Mouse (Mus musculus) stomach, embryonic 14.5 days (tissue): ENCODE measurements around the gene 1600014C23Rik. TPM values are rescaled to one million over a fixed set of nuclear protein-coding genes. Genes with fewer than 3 reads are reported as not detected.

Experiments used
- ATAC-seq: fragments of 200-750 bp; cut with Nextera tagmentation; 2 replicates; pipeline ENCODE4 v1.8.0; 2017; ENCODE audit warnings: low read depth, moderate TSS enrichment; ENCODE audit not compliant: insufficient number of reproducible peaks, insufficient read depth, low FRiP score
- H3K27ac ChIP-seq: fragments of 300-500 bp; sonication (generic); 2 replicates; pipeline ENCODE4 v1.5.1; 2014; ENCODE audit warnings: mild to moderate bottlenecking, low read length, moderate library complexity, mixed read lengths
- H3K27me3 ChIP-seq: fragments of 300-500 bp; sonication (generic); 2 replicates; pipeline ENCODE4 v1.6.1; 2014; ENCODE audit warnings: low read length, control low read depth, mixed read lengths; ENCODE audit not compliant: control insufficient read depth, insufficient read depth
- H3K36me3 ChIP-seq: fragments of 300-500 bp; sonication (generic); 2 replicates; pipeline ENCODE4 v1.6.1; 2014; ENCODE audit warnings: mild to moderate bottlenecking, control low read depth, low read length, moderate library complexity, mixed read lengths; ENCODE audit not compliant: control insufficient read depth, insufficient read depth
- H3K4me1 ChIP-seq: fragments of 300-500 bp; sonication (generic); 2 replicates; pipeline ENCODE4 v1.6.1; 2014; ENCODE audit warnings: low read length, control low read depth, mixed read lengths; ENCODE audit not compliant: control insufficient read depth, insufficient read depth
- H3K4me2 ChIP-seq: fragments of 300-500 bp; sonication (generic); replicated peaks from 2 replicates; pipeline ENCODE4 v1.6.1; 2014; ENCODE audit warnings: low read depth, low read length, control low read depth
- H3K4me3 ChIP-seq: fragments of 300-500 bp; sonication (generic); 2 replicates; pipeline ENCODE4 v1.5.1; 2014; ENCODE audit warnings: low read depth, low read length, control low read depth
- H3K9ac ChIP-seq: fragments of 300-500 bp; sonication (generic); replicated peaks from 2 replicates; pipeline ENCODE4 v1.6.1; 2014; ENCODE audit warnings: low read depth, mild to moderate bottlenecking, control low read depth, low read length, moderate library complexity, mixed read lengths
- H3K9me3 ChIP-seq: fragments of 300-500 bp; sonication (generic); 2 replicates; pipeline ENCODE4 v1.6.1; 2016; ENCODE audit warnings: low read depth, low read length, control low read depth; ENCODE audit not compliant: control insufficient read depth
- WGBS: fragments of 180-500 bp; shearing (Covaris S2); extraction: QIAGEN DNeasy Blood & Tissue Kit; methylation state at CpG from one replicate; pipeline ENCODE4 v1.1.7; 2014; 5-methylcytosine and 5-hydroxymethylcytosine counted together
- polyA plus RNA-seq: library from polyadenylated mRNA; unstranded; fragments of >200 nt; fragmentation: Nextera tagmentation; extraction: Ambion mirVana; gene quantifications from 2 replicates; pipeline ENCODE4 v1.2.1, GENCODE M21; 2014

Gene 1600014C23Rik
- polyA plus RNA-seq, 1 experiment from 2014 or later: 0.72 TPM

DNA sequence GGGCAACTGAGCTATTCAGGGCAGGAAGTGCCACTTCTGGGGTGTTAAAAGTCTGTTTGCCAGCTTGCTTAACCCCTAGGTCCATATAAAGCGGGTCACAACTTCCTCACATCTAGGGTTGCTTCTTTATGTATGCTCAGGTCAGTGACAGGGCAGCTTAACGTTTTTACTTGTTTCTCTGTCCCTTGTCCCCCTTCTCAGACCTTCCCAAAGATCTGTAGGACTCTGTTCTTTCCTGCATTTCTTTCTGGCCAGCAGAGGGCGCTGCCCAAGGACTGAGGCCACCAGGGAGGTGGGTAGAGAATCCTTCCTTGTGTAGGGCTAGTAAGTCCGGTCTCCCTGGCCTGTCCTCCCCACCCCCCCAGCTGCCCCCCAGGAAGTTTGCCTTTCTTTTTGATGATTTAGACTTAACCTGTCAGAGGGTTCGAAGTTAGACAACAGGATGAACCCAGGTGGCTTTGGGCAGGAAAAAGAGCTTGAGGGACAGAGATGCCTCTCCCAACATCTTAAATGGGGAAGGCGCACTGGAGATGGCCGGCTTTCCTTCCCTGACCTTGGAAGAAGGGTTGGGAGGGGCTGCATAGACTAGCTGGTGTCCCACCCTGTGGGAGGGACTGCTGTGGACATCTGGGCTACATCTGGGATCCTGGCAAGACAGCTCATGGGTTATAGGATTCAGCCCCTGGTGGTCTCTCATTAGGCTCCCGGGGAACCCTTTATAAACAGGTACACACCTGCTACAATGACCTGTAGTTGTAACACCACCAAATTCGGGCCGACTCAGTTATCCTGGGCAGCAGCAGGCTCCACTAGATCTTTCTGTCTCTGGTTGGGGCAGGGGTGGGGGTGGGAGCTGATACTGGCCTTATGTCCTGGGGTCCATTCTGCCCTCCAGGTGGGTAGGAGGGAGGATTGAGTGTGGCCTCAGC is 2.0 kb upstream of the 1600014C23Rik start:
- H3K4me3 ChIP-seq: peak overlapping the region; percentile 32
- H3K9me3 ChIP-seq: no peaks in the 10 kb centered on the region
- peak; percentile 50 for ATAC-seq
- H3K9ac ChIP-seq: peak overlapping the region; percentile 22; the same call in 1 of the 2 replicates
- peaks cover 25% of the 10 kb centered on the region for H3K4me1 ChIP-seq
- H3K27me3 ChIP-seq: no peaks in the 10 kb centered on the region
- 7% methylated on average over 10 of the region's 10 CpGs for WGBS
- peak overlapping the region; percentile 96 for H3K27ac ChIP-seq
- no peaks in the 10 kb centered on the region for H3K36me3 ChIP-seq
- H3K4me2 ChIP-seq: peak overlapping the region; percentile 60

- Histone ChIP-seq H3K4me1 (peaks cover 25% of the 10 kb centered on the region), H3K9me3 (no peaks in the 10 kb centered on the region), H3K4me2 (no peak overlapping the region), H3K27ac (no peak overlapping the region), H3K36me3 (no peaks in the 10 kb centered on the region), H3K9ac (no peak overlapping the region), H3K27me3 (no peaks in the 10 kb centered on the region), H3K4me3 (no peak overlapping the region)
- 62% methylated on average over 4 of the region's 4 CpGs for WGBS
- no peak for ATAC-seq
These were observed 1.2 kb upstream of the 1600014C23Rik start for GRCm38 (mm10) chr17:45734881-45735280.

- peak overlapping the region; percentile 25; the same call in 1 of the 2 replicates for H3K4me3 ChIP-seq
- H3K27ac ChIP-seq: no peak overlapping the region
- WGBS: 27% methylated on average over 3 of the region's 3 CpGs
- no peak overlapping the region for H3K9ac ChIP-seq
- peak overlapping the region; percentile 81 for H3K4me2 ChIP-seq
- H3K27me3 ChIP-seq: no peaks in the 10 kb centered on the region
- no peaks in the 10 kb centered on the region for H3K9me3 ChIP-seq
- ATAC-seq: no peak
- peaks cover 25% of the 10 kb centered on the region for H3K4me1 ChIP-seq
- no peaks in the 10 kb centered on the region for H3K36me3 ChIP-seq
These were observed 689 bp upstream of the 1600014C23Rik start for GRCm38 (mm10) chr17:45734333-45734732.

DNA sequence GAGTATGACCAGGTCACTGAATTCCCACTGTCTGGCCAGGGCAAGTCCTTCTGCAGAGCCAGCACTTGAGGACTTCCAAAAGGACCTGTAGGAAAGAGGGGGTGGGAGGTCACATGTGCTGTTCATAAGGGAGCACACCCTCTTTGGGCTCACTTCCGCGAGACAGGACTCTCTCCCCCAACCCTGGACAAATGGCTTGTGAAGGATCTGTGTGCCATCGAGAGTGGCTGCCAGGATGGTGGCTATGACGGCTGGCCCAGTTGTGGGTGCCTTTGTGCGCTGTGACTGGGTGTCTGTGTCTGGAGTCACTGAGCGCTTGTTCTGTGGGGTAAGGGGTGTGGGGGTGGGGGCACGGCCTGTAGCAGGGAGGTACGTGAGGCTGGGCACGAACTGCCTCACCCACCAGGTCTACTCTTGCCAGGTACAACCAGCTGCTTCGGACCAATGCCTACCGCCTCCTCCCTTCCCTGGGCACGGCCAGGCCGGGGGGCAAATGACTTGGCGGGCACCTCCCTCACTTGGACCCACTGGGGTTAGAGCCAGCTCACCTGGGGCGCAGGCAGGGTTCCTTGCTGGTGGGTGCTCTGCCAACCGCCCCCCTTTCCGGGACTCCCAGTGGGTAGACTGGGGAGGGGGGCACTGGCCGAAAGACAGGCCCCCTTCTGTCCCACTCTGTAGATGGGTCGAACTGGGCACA is 458 bp downstream of the 1600014C23Rik start:
- peak overlapping the region; percentile 41; the same call in 1 of the 2 replicates for H3K9ac ChIP-seq

DNA sequence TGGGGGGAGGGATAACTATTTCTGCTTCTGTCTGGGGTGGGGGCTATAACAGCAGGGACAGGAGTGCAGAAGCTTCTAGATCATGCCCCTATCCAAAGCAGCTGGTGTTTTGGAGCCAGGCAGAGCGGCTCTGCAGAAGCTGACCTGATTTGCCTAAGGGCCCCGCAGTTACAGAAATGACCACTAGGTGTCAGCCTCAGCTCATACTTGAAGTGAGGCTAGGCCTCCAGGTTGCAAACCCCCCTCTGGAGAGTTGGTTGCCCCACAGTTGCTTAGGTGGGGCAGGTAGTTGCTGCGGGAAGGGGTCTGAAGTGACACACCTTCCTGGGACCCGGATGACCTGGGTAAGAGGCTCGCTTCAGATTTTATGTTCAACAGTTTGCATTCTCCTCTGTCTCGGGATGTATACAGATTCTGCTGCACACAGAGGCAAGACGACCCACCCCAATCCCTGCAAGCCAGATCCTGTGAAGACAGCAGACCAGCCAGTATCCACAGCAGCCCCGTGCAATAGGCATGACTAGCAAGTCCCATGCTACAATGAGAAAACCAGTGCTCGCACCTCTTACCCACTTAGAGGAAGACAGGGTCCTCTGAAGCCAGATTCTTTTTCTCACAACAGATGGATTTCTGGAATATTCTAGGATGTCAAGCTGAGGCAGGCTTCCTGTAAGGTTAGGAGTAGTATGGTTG is 2.3 kb downstream of the 1600014C23Rik start:
- H3K9me3 ChIP-seq: no peaks in the 10 kb centered on the region
- no peak for ATAC-seq
- WGBS: 22% methylated on average over 9 of the region's 9 CpGs
- no peak overlapping the region for H3K9ac ChIP-seq
- H3K4me2 ChIP-seq: no peak overlapping the region
- no peak overlapping the region for H3K4me3 ChIP-seq
- no peaks in the 10 kb centered on the region for H3K27me3 ChIP-seq
- peaks cover 25% of the 10 kb centered on the region for H3K4me1 ChIP-seq
- no peaks in the 10 kb centered on the region for H3K36me3 ChIP-seq
- no peak overlapping the region for H3K27ac ChIP-seq

More for the DNA sequence above, 458 bp downstream of the 1600014C23Rik start:
- Histone ChIP-seq H3K36me3 (no peaks in the 10 kb centered on the region), H3K4me1 (peaks cover 25% of the 10 kb centered on the region), H3K4me3 (peak overlapping the region; percentile 25; the same call in 1 of the 2 replicates), H3K9me3 (no peaks in the 10 kb centered on the region), H3K4me2 (peak overlapping the region; percentile 81), H3K27me3 (no peaks in the 10 kb centered on the region), H3K27ac (no peak overlapping the region)
- 71% methylated on average over 19 of the region's 19 CpGs for WGBS
- ATAC-seq: no peak

DNA sequence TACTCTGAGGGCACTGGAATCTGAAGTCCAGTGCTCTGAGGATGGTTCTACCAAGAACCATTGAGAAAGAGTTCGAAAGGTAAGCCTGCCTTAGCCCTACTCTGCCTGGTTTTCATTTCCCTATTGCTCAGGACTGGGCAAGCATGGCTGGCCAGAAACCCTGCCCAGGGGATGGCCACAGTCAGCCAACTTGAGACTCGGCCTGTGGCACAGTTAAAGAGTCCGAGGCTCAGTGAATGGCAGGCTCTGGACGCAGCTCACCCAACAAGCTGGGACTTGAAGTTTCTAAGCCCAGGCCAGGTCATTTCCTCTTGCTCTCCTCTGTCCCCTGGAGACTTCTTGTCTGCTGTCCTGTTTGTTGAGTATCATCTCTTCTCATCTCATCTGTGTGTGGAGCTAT is 2.9 kb downstream of the 1600014C23Rik start:
- H3K9me3 ChIP-seq: no peaks in the 10 kb centered on the region
- no peak overlapping the region for H3K4me3 ChIP-seq
- no peak overlapping the region for H3K4me2 ChIP-seq
- no peaks in the 10 kb centered on the region for H3K27me3 ChIP-seq
- no peak overlapping the region for H3K9ac ChIP-seq
- no peaks in the 10 kb centered on the region for H3K36me3 ChIP-seq
- ATAC-seq: no peak
- no peak overlapping the region for H3K27ac ChIP-seq
- H3K4me1 ChIP-seq: peaks cover 20% of the 10 kb centered on the region
- 88% methylated on average over 4 of the region's 4 CpGs for whole genome bisulfite sequencing

DNA sequence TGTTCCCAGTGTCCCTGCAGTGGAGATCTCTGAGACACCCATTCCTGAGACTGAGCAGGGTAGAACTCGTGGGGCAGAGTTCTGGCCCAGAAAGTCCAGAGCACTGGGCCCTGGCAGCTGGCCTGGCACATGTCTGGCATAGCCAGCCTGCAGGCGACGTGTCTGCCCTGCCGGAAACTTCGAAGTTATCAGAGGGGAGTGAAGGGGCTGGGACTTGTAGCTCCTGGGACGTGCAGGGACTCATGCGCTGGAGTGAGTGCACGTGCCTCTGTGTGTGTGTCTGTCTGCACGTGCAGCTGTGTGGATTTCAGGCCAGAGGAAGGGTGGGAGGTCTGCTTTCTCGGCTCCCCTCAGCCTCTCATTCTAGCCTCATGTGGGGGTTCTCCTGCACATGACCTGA is 4.3 kb downstream of the 1600014C23Rik start:
- Histone ChIP-seq H3K4me1 (peaks cover 12% of the 10 kb centered on the region; the same call in 1 of the 2 replicates), H3K36me3 (no peaks in the 10 kb centered on the region), H3K27me3 (no peaks in the 10 kb centered on the region), H3K27ac (no peak overlapping the region), H3K4me2 (no peak overlapping the region), H3K4me3 (no peak overlapping the region), H3K9me3 (no peaks in the 10 kb centered on the region), H3K9ac (no peak overlapping the region)
- WGBS: 62% methylated on average over 10 of the region's 10 CpGs
- ATAC-seq: no peak
